Mouse (Mus musculus): ENCODE data around the gene Hdac4.

Hdac4 gene

GRCm38 (mm10) chr1:92178021-92178895 lies 17.2 kb downstream of the Hdac4 start:
- peak; percentile 12 for DNase-seq

GRCm38 (mm10) chr1:92177599-92177998 lies 17.9 kb downstream of the Hdac4 start:
- DNase-seq = no peak

- DNase-seq = no peak
These were observed 18.3 kb downstream of the Hdac4 start for GRCm38 (mm10) chr1:92177196-92177595.

GRCm38 (mm10) chr1:92175266-92175665 lies 20.2 kb downstream of the Hdac4 start:
- DNase-seq = no peak

- DNase-seq = no peak
These were observed 20.6 kb downstream of the Hdac4 start for GRCm38 (mm10) chr1:92174898-92175255.

GRCm38 (mm10) chr1:92174251-92174897 lies 21.1 kb downstream of the Hdac4 start:
- DNase-seq = no peak

- DNase-seq = no peak
These were observed 24.8 kb downstream of the Hdac4 start for GRCm38 (mm10) chr1:92170616-92171235.

- no peak for DNase-seq
These were observed 25.8 kb downstream of the Hdac4 start for GRCm38 (mm10) chr1:92169776-92170055.

GRCm38 (mm10) chr1:92168900-92169775 lies 26.4 kb downstream of the Hdac4 start:
- DNase-seq = no peak

GRCm38 (mm10) chr1:92163932-92164331 lies 31.6 kb downstream of the Hdac4 start:
- no peak for DNase-seq

GRCm38 (mm10) chr1:92159804-92160203 lies 35.7 kb downstream of the Hdac4 start:
- DNase-seq = no peak

- DNase-seq = no peak
These were observed 45.3 kb downstream of the Hdac4 start for GRCm38 (mm10) chr1:92150201-92150600.

GRCm38 (mm10) chr1:92148527-92148926 lies 47.0 kb downstream of the Hdac4 start:
- DNase-seq = no peak

GRCm38 (mm10) chr1:92144868-92145534 lies 50.5 kb downstream of the Hdac4 start:
- no peak for DNase-seq

GRCm38 (mm10) chr1:92143331-92143895 lies 52.1 kb downstream of the Hdac4 start:
- DNase-seq = no peak

- DNase-seq = no peak
These were observed 52.7 kb downstream of the Hdac4 start for GRCm38 (mm10) chr1:92142793-92143192.

- no peak for DNase-seq
These were observed 56.5 kb downstream of the Hdac4 start for GRCm38 (mm10) chr1:92139001-92139400.

- DNase-seq = peak; percentile 12
These were observed 58.2 kb downstream of the Hdac4 start for GRCm38 (mm10) chr1:92137136-92137848.

- DNase-seq = no peak
These were observed 59.1 kb downstream of the Hdac4 start for GRCm38 (mm10) chr1:92136362-92136761.

- no peak for DNase-seq
These were observed 63.3 kb downstream of the Hdac4 start for GRCm38 (mm10) chr1:92132181-92132580.

GRCm38 (mm10) chr1:92130470-92131100 lies 64.9 kb downstream of the Hdac4 start:
- no peak for DNase-seq
